Mouse (Mus musculus) liver, adult 2 months (tissue): ENCODE measurements at regions not wholly inside any gene's neighbourhood (a gene's known extent, or its start where the extent isn't known, plus 50 kb on each side); places are given as distances from the start of the nearest gene placed in this dataset.

Source experiments
- DNase-seq: peaks from one replicate; pipeline ENCODE4 v3.0.0-alpha.2; 2011; ENCODE audit warnings: low read depth, low spot score; ENCODE audit errors: extremely low read depth
- H3K27ac ChIP-seq: fragments of 200-500 bp; replicated peaks from 2 replicates; pipeline ENCODE4 v1.5.1; 2012; ENCODE audit warnings: low read depth, mild to moderate bottlenecking, control low read depth, inconsistent platforms, low read length; ENCODE audit not compliant: insufficient read depth
- H3K27me3 ChIP-seq: fragments of 200-500 bp; 2 replicates; pipeline ENCODE4 v1.6.1; 2012; ENCODE audit warnings: mild to moderate bottlenecking, moderate library complexity, low read length, inconsistent platforms; ENCODE audit not compliant: control insufficient read depth, insufficient read depth
- H3K36me3 ChIP-seq: fragments of 200-500 bp; 2 replicates; pipeline ENCODE4 v1.6.1; 2012; ENCODE audit warnings: low read length, inconsistent platforms; ENCODE audit not compliant: control insufficient read depth, insufficient read depth
- H3K4me1 ChIP-seq: fragments of 200-500 bp; 2 replicates; pipeline ENCODE4 v1.6.1; 2011; ENCODE audit warnings: low read length; ENCODE audit not compliant: control insufficient read depth, insufficient read depth
- H3K4me3 ChIP-seq: fragments of 200-500 bp; 2 replicates; pipeline ENCODE4 v1.5.1; 2011; ENCODE audit warnings: low read depth, mild to moderate bottlenecking, control low read depth, low read length, moderate library complexity; ENCODE audit not compliant: insufficient read depth
- H3K79me2 ChIP-seq: fragments of 200-500 bp; 2 replicates; pipeline ENCODE4 v1.6.1; 2012; ENCODE audit warnings: inconsistent platforms, mild to moderate bottlenecking, low read length, moderate library complexity; ENCODE audit not compliant: control insufficient read depth, insufficient read depth
- H3K9ac ChIP-seq: fragments of 200-500 bp; 2 replicates; pipeline ENCODE4 v1.6.1; 2012; ENCODE audit warnings: low read depth, mild to moderate bottlenecking, control low read depth, inconsistent platforms, low read length
- CTCF ChIP-seq: fragments of 200-500 bp; IDR thresholded peaks from 2 replicates; pipeline ENCODE4 v1.5.1; 2011; ENCODE audit warnings: low read depth, low read length, control low read depth
- POLR2A ChIP-seq: fragments of 200-500 bp; IDR thresholded peaks from 2 replicates; pipeline ENCODE4 v1.6.1; 2011; ENCODE audit warnings: low read length, control low read depth; ENCODE audit not compliant: insufficient read depth; ENCODE audit errors: extremely low read depth
- WGBS: fragments of 180-500 bp; shearing (Covaris S2); methylation state at CpG from one replicate; pipeline ENCODE4 v1.1.7; 2018; 5-methylcytosine and 5-hydroxymethylcytosine counted together

GRCm38 (mm10) chr8:113066170-113066708 lies 496.4 kb downstream of the Cntnap4 start:
- Histone ChIP-seq H3K27me3 (no peaks in the 10 kb centered on the region; the same call in 1 of the 2 replicates), H3K27ac (no peak overlapping the region), H3K4me1 (no peaks in the 10 kb centered on the region), H3K79me2 (no peaks in the 10 kb centered on the region), H3K4me3 (no peak overlapping the region), H3K9ac (no peak overlapping the region), H3K36me3 (no peaks in the 10 kb centered on the region)
- no peak for DNase-seq
- TF ChIP-seq POLR2A, result no peak
- no peak for TF ChIP-seq CTCF
- WGBS, result 74% methylated on average over 6 of the region's 6 CpGs

GRCm38 (mm10) chr8:113083976-113084375 lies 514.1 kb downstream of the Cntnap4 start:
- Histone ChIP-seq H3K27ac (no peak overlapping the region), H3K4me1 (no peaks in the 10 kb centered on the region), H3K79me2 (no peaks in the 10 kb centered on the region), H3K27me3 (no peaks in the 10 kb centered on the region), H3K9ac (no peak overlapping the region), H3K36me3 (no peaks in the 10 kb centered on the region), H3K4me3 (no peak overlapping the region)
- no peak for DNase-seq
- TF ChIP-seq POLR2A (no peak), CTCF (no peak)
- 78% methylated on average over 2 of the region's 2 CpGs for WGBS

- Histone ChIP-seq H3K27ac (no peak overlapping the region), H3K4me3 (no peak overlapping the region), H3K79me2 (no peaks in the 10 kb centered on the region), H3K27me3 (no peaks in the 10 kb centered on the region), H3K4me1 (no peaks in the 10 kb centered on the region), H3K9ac (no peak overlapping the region), H3K36me3 (no peaks in the 10 kb centered on the region)
- whole genome bisulfite sequencing, result 55% methylated on average over 1 of the region's 1 CpGs
- no peak for DNase-seq
- no peak for TF ChIP-seq POLR2A
- TF ChIP-seq CTCF, result no peak
Measured at GRCm38 (mm10) chr8:113087586-113087985, 517.7 kb downstream of the Cntnap4 start.

GRCm38 (mm10) chr8:113111665-113112064 lies 523.7 kb upstream of the Mon1b start:
- H3K4me3 ChIP-seq, result no peak overlapping the region
- TF ChIP-seq POLR2A, result no peak
- peak; percentile 55 for TF ChIP-seq CTCF
- DNase-seq, result peak; percentile 11
- no peak overlapping the region for H3K9ac ChIP-seq
- no peaks in the 10 kb centered on the region for H3K27me3 ChIP-seq
- no peaks in the 10 kb centered on the region for H3K4me1 ChIP-seq
- no peak overlapping the region for H3K27ac ChIP-seq
- no peaks in the 10 kb centered on the region for H3K36me3 ChIP-seq
- 61% methylated on average over 6 of the region's 6 CpGs for WGBS
- no peaks in the 10 kb centered on the region for H3K79me2 ChIP-seq

- H3K27ac ChIP-seq, result no peak overlapping the region
- H3K4me3 ChIP-seq, result no peak overlapping the region
- H3K36me3 ChIP-seq, result no peaks in the 10 kb centered on the region
- TF ChIP-seq CTCF (no peak), POLR2A (no peak)
- DNase-seq, result peak; percentile 61
- 49% methylated on average over 3 of the region's 3 CpGs for WGBS
- H3K4me1 ChIP-seq, result no peaks in the 10 kb centered on the region
- H3K27me3 ChIP-seq, result no peaks in the 10 kb centered on the region
- H3K79me2 ChIP-seq, result no peaks in the 10 kb centered on the region
- no peak overlapping the region for H3K9ac ChIP-seq
Measured at GRCm38 (mm10) chr8:113114165-113114700, 521.2 kb upstream of the Mon1b start.

- no peak overlapping the region for H3K9ac ChIP-seq
- no peaks in the 10 kb centered on the region for H3K36me3 ChIP-seq
- no peak for DNase-seq
- H3K27ac ChIP-seq, result no peak overlapping the region
- no peaks in the 10 kb centered on the region for H3K79me2 ChIP-seq
- H3K4me3 ChIP-seq, result no peak overlapping the region
- no peaks in the 10 kb centered on the region for H3K27me3 ChIP-seq
- 80% methylated on average over 9 of the region's 9 CpGs for WGBS
- no peaks in the 10 kb centered on the region for H3K4me1 ChIP-seq
- TF ChIP-seq CTCF, result no peak
- no peak for TF ChIP-seq POLR2A
Measured at GRCm38 (mm10) chr8:113117241-113117640, 518.1 kb upstream of the Mon1b start.
